Mouse (Mus musculus) MEL (cell line): Measurements from ENCODE around the gene Nde1. TPM values are rescaled to one million over a fixed set of nuclear protein-coding genes. Genes with fewer than 3 reads are reported as not detected.

Experiments
- DNase-seq: peaks from one replicate; pipeline ENCODE4 v3.0.0; 2011; ENCODE audit warnings: low read depth, low spot score
- H3K27ac ChIP-seq: 2 replicates; pipeline ENCODE4 v1.5.1; 2012; ENCODE audit warnings: low read depth, mild to moderate bottlenecking, control low read depth, low read length, moderate library complexity; ENCODE audit not compliant: control insufficient read depth
- H3K27me3 ChIP-seq, 2 experiments: fragments of 150-350 bp in 1 of 2; sonication (generic) in 1 of 2; 2 replicates each; pipeline ENCODE4 v1.6.1; 2012; ENCODE audit warnings: low read length in 2 of 2, mild to moderate bottlenecking in 2 of 2, improper control_type of control experiment in 1 of 2, moderate library complexity in 1 of 2; ENCODE audit not compliant: insufficient read depth in 2 of 2, control insufficient read depth in 1 of 2
- H3K36me3 ChIP-seq, 2 experiments: 2 replicates each; pipeline ENCODE4 v1.6.1; 2012 to 2014; ENCODE audit warnings: low read length in 2 of 2, improper control_type of control experiment in 1 of 2, inconsistent platforms in 1 of 2, mild to moderate bottlenecking in 1 of 2; ENCODE audit not compliant: insufficient read depth in 2 of 2, control insufficient read depth in 1 of 2
- H3K4me1 ChIP-seq, 2 experiments: fragments of 150-350 bp in 1 of 2; sonication (generic) in 1 of 2; 2 replicates each; pipeline ENCODE4 v1.6.1; 2012; ENCODE audit warnings: low read length in 2 of 2, improper control_type of control experiment in 1 of 2, mild to moderate bottlenecking in 1 of 2; ENCODE audit not compliant: insufficient read depth in 2 of 2, control insufficient read depth in 1 of 2
- H3K4me3 ChIP-seq, 2 experiments: fragments of 150-350 bp in 1 of 2; sonication (generic) in 1 of 2; 2 replicates each; pipeline ENCODE4 v1.5.1; 2012; ENCODE audit warnings: low read depth in 2 of 2, low read length in 2 of 2, mild to moderate bottlenecking in 2 of 2, moderate library complexity in 2 of 2, control low read depth in 1 of 2, improper control_type of control experiment in 1 of 2; ENCODE audit not compliant: control insufficient read depth in 1 of 2, insufficient read depth in 1 of 2
- H3K79me2 ChIP-seq: 2 replicates; pipeline ENCODE4 v1.6.1; 2012; ENCODE audit warnings: mild to moderate bottlenecking, low read length, moderate library complexity; ENCODE audit not compliant: control insufficient read depth, poor library complexity, insufficient read depth
- H3K9ac ChIP-seq: 2 replicates; pipeline ENCODE4 v1.6.1; 2012; ENCODE audit warnings: low read depth, mild to moderate bottlenecking, control low read depth, low read length, moderate library complexity; ENCODE audit not compliant: control insufficient read depth, poor library complexity, severe bottlenecking
- H3K9me3 ChIP-seq: fragments of 150-350 bp; sonication (generic); replicated peaks from 2 replicates; pipeline ENCODE4 v1.6.1; 2012; ENCODE audit warnings: mild to moderate bottlenecking, low read length, improper control_type of control experiment, moderate library complexity; ENCODE audit not compliant: insufficient read depth
- BHLHE40 ChIP-seq: IDR thresholded peaks from 2 replicates; pipeline ENCODE4 v1.6.1; 2012; ENCODE audit warnings: low read depth, mild to moderate bottlenecking, inconsistent platforms, low read length, improper control_type of control experiment, borderline replicate concordance
- CHD2 ChIP-seq: IDR thresholded peaks from 2 replicates; pipeline ENCODE4 v1.6.1; 2011; ENCODE audit warnings: low read length, improper control_type of control experiment
- CTCF ChIP-seq, 3 experiments: IDR thresholded peaks in 2 of 3; conservative IDR thresholded peaks in 1 of 3; 2 replicates each; pipeline ENCODE4 v1.5.1; 2011 to 2012; ENCODE audit warnings: low read length in 3 of 3, low read depth in 2 of 3, mild to moderate bottlenecking in 2 of 3, improper control_type of control experiment in 1 of 3, inconsistent platforms in 1 of 3, mixed read lengths in 1 of 3, moderate library complexity in 1 of 3; ENCODE audit not compliant: control insufficient read depth in 1 of 3, insufficient read depth in 1 of 3, poor library complexity in 1 of 3, severe bottlenecking in 1 of 3
- E2F4 ChIP-seq: IDR thresholded peaks from 2 replicates; pipeline ENCODE4 v1.6.1; 2011; ENCODE audit warnings: low read depth, low read length, improper control_type of control experiment, borderline replicate concordance
- ELF1 ChIP-seq: IDR thresholded peaks from 2 replicates; pipeline ENCODE4 v1.6.1; 2014; ENCODE audit warnings: low read depth, mild to moderate bottlenecking, inconsistent platforms, low read length, improper control_type of control experiment, moderate library complexity
- EP300 ChIP-seq, 2 experiments: IDR thresholded peaks; 2 replicates each; pipeline ENCODE4 v1.6.1; 2011; ENCODE audit warnings: improper control_type of control experiment in 2 of 2, low read length in 2 of 2, low read depth in 1 of 2, mild to moderate bottlenecking in 1 of 2
- JUND ChIP-seq: IDR thresholded peaks from 2 replicates; pipeline ENCODE4 v1.6.1; 2011; ENCODE audit warnings: low read depth, mild to moderate bottlenecking, improper control_type of control experiment, low read length
- KAT2A ChIP-seq: conservative IDR thresholded peaks from 2 replicates; pipeline ENCODE4 v1.6.1; 2012; ENCODE audit warnings: low read depth, low read length, improper control_type of control experiment, inconsistent platforms
- MAX ChIP-seq: IDR thresholded peaks from 2 replicates; pipeline ENCODE4 v1.6.1; 2011; ENCODE audit warnings: low read length, improper control_type of control experiment
- MAZ ChIP-seq: IDR thresholded peaks from 2 replicates; pipeline ENCODE4 v1.6.1; 2012; ENCODE audit warnings: low read depth, mild to moderate bottlenecking, inconsistent platforms, low read length, improper control_type of control experiment
- MEF2A ChIP-seq: IDR thresholded peaks from 2 replicates; pipeline ENCODE4 v1.6.1; 2014; ENCODE audit warnings: low read depth, mild to moderate bottlenecking, inconsistent platforms, low read length, improper control_type of control experiment; ENCODE audit not compliant: poor library complexity, insufficient replicate concordance, severe bottlenecking; ENCODE audit errors: extremely low read depth
- MXI1 ChIP-seq: IDR thresholded peaks from 2 replicates; pipeline ENCODE4 v1.6.1; 2011; ENCODE audit warnings: mild to moderate bottlenecking, low read depth, low read length, improper control_type of control experiment
- NELFE ChIP-seq: IDR thresholded peaks from 2 replicates; pipeline ENCODE4 v1.6.1; 2011; ENCODE audit warnings: low read depth, low read length, improper control_type of control experiment
- NRF1 ChIP-seq: IDR thresholded peaks from 2 replicates; pipeline ENCODE4 v1.6.1; 2014; ENCODE audit warnings: low read depth, mild to moderate bottlenecking, inconsistent platforms, low read length, improper control_type of control experiment, moderate library complexity; ENCODE audit not compliant: poor library complexity, insufficient read depth, severe bottlenecking
- POLR2AphosphoS2 ChIP-seq: IDR thresholded peaks from 2 replicates; pipeline ENCODE4 v1.6.1; 2011; ENCODE audit warnings: low read length, improper control_type of control experiment
- RAD21 ChIP-seq: IDR thresholded peaks from 2 replicates; pipeline ENCODE4 v1.6.1; 2011; ENCODE audit warnings: mild to moderate bottlenecking, low read depth, low read length, improper control_type of control experiment
- RCOR1 ChIP-seq: IDR thresholded peaks from 2 replicates; pipeline ENCODE4 v1.6.1; 2012; ENCODE audit warnings: low read depth, mild to moderate bottlenecking, inconsistent platforms, low read length, improper control_type of control experiment
- SMC3 ChIP-seq: IDR thresholded peaks from 2 replicates; pipeline ENCODE4 v1.6.1; 2011; ENCODE audit warnings: low read depth, low read length, improper control_type of control experiment
- TBP ChIP-seq: IDR thresholded peaks from 2 replicates; pipeline ENCODE4 v1.8.0; 2011; ENCODE audit warnings: low read depth, low read length, improper control_type of control experiment
- ZC3H11A ChIP-seq: IDR thresholded peaks from 2 replicates; pipeline ENCODE4 v1.6.1; 2012; ENCODE audit warnings: low read depth, mild to moderate bottlenecking, inconsistent platforms, low read length, improper control_type of control experiment
- ZKSCAN1 ChIP-seq: IDR thresholded peaks from 2 replicates; pipeline ENCODE4 v1.6.1; 2012; ENCODE audit warnings: low read depth, mild to moderate bottlenecking, inconsistent platforms, low read length, improper control_type of control experiment, moderate library complexity
- ZNF384 ChIP-seq: IDR thresholded peaks from 2 replicates; pipeline ENCODE4 v1.6.1; 2012; ENCODE audit warnings: low read depth, mild to moderate bottlenecking, inconsistent platforms, low read length, improper control_type of control experiment
- polyA plus RNA-seq, 2 experiments: library from polyadenylated mRNA; stranded (reverse) in 1 of 2; unstranded in 1 of 2; fragments of >175 nt in 1 of 2; fragments of >200 nt in 1 of 2; gene quantifications; 2 replicates each; pipeline versions ENCODE4 v1.2.1 to v1.2.4; 2012; ENCODE audit warnings: low replicate concordance in 2 of 2, low read depth in 1 of 2; ENCODE audit not compliant: insufficient read length in 2 of 2, insufficient read depth in 1 of 2, missing spikeins in 1 of 2
- total RNA-seq: library from RNA; depleted of rRNA; stranded (reverse); fragments of 300-350 nt; gene quantifications from 2 replicates; pipeline ENCODE4 v1.2.3, GENCODE M21; 2012

Nde1 gene
- total and polyA plus RNA-seq, 3 experiments, result 25.8 to 42.5 TPM; not detected in 1

DNA sequence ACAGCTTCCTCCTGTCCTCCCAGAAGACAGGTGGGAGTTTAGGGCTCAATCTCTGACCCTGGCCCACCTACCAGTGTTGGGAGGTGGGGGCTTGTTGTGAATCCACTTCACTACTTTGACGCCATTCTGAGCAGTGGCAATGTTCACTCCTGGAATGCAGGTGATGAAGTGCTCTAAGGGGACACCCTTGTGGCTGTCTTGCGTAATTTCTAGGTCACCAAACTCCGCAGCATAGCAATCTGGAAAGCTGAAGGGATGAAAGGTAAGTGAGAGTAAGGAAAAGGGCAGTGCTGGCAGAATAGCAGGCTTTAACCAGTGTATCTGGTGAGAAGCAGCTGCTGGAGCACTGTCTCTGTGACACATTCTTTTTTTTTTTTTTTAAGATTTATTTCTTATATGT, 31.7 kb upstream of the Nde1 start:
- no peak for DNase-seq
- Histone ChIP-seq H3K9me3 (no peaks in the 10 kb centered on the region), H3K79me2 (no peaks in the 10 kb centered on the region), H3K4me1 (peaks cover 0 to 10% of the 10 kb centered on the region in 2 experiments; a peak in 3 of 4 replicates), H3K4me3 (no peak overlapping the region), H3K36me3 (peaks cover 14 to 18% of the 10 kb centered on the region in 2 experiments), H3K27me3 (no peaks in the 10 kb centered on the region), H3K27ac (no peak overlapping the region), H3K9ac (no peak overlapping the region)
- no peak for TF ChIP-seq ZC3H11A
- no peak for TF ChIP-seq MAZ
- TF ChIP-seq NELFE, result no peak
- no peak; the same call in 1 of the 2 replicates for TF ChIP-seq RAD21
- no peak for TF ChIP-seq MXI1
- no peak for TF ChIP-seq E2F4
- no peak for TF ChIP-seq KAT2A
- no peak for TF ChIP-seq BHLHE40

DNA sequence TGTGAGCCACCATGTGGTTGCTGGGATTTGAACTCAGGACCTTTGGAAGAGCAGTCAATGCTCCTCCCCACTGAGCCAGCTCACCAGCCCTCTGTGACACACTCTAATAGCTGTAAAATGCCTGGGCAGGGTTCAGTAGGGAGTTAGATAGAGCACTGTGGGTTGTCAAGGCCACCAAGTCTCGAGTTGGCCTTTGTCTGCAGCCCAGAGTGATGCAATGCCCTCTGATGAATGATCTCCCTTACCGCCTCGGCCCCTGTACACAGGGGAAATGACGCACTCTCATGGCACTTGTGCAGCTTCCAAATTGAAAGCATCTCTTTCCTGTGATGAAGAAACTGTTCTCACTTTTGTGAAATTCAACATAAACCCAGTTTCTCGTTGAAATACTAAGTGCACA, 31.2 kb upstream of the Nde1 start:
- DNase-seq, result no peak
- peaks cover 0 to 10% of the 10 kb centered on the region in 2 experiments; a peak in 3 of 4 replicates for H3K4me1 ChIP-seq
- H3K36me3 ChIP-seq, result peaks cover 13 to 18% of the 10 kb centered on the region in 2 experiments
- no peak overlapping the region for H3K9ac ChIP-seq
- no peaks in the 10 kb centered on the region for H3K27me3 ChIP-seq
- H3K9me3 ChIP-seq, result no peaks in the 10 kb centered on the region
- no peaks in the 10 kb centered on the region for H3K79me2 ChIP-seq
- TF ChIP-seq CTCF (IDR thresholded peaks at IDR 0.05 in 2 of 3, conservative IDR thresholded peaks at IDR 0.05 in 1 of 3; ENCODE audit: control insufficient read depth in 1 of 3, insufficient read depth in 1 of 3, low read depth in 2 of 3, low read length in 3 of 3, poor library complexity in 1 of 3, severe bottlenecking in 1 of 3) (no peak), POLR2AphosphoS2 (no peak), RCOR1 (no peak), SMC3 (no peak), MAX (no peak), NELFE (no peak), ZC3H11A (no peak), MXI1 (no peak), NRF1 (no peak), ZKSCAN1 (no peak), MEF2A (no peak), EP300 (IDR thresholded peaks at IDR 0.05; ENCODE audit: low read depth in 1 of 2, low read length in 2 of 2) (no peak), TBP (no peak), KAT2A (no peak), JUND (no peak), MAZ (no peak), CHD2 (no peak), ELF1 (no peak), ZNF384 (no peak)
- H3K4me3 ChIP-seq, result no peak overlapping the region
- no peak overlapping the region for H3K27ac ChIP-seq
